Mouse (Mus musculus): ENCODE data around the gene Dact2. TPM values are rescaled to one million over a fixed set of nuclear protein-coding genes. Genes with fewer than 3 reads are reported as not detected.

Dact2 gene
- polyA plus RNA-seq, 1 experiment from 2014 or later, result 2.6 TPM

GRCm38 (mm10) chr17:14244195-14244965, 40.3 kb upstream of the Dact2 start:
- H3K27ac ChIP-seq (ENCODE audit: low read length), result peak overlapping the region; percentile 43; the same call in 1 of the 2 replicates
- WGBS, result 34% methylated on average over 11 of the region's 11 CpGs
- no peaks in the 10 kb centered on the region for H3K36me3 ChIP-seq (ENCODE audit: insufficient read depth, low read length)
- no peak overlapping the region for H3K4me2 ChIP-seq (replicated peaks; ENCODE audit: low read depth, low read length)
- H3K27me3 ChIP-seq (replicated peaks; ENCODE audit: insufficient read depth, low read length), result no peaks in the 10 kb centered on the region
- H3K9me3 ChIP-seq (ENCODE audit: low read length), result no peaks in the 10 kb centered on the region
- peak; percentile 67 for DNase-seq (ENCODE audit: low spot score)
- H3K9ac ChIP-seq (replicated peaks; ENCODE audit: low read depth), result no peak overlapping the region
- TF ChIP-seq EP300 (IDR thresholded peaks at IDR 0.05) (no peak), CTCF (IDR thresholded peaks at IDR 0.05) (no peak)
- ATAC-seq, result peak; percentile 76
- H3K4me1 ChIP-seq (ENCODE audit: insufficient read depth, low read depth, low read length), result no peaks in the 10 kb centered on the region
- H3K4me3 ChIP-seq (ENCODE audit: low read depth, low read length), result no peak overlapping the region

DNA sequence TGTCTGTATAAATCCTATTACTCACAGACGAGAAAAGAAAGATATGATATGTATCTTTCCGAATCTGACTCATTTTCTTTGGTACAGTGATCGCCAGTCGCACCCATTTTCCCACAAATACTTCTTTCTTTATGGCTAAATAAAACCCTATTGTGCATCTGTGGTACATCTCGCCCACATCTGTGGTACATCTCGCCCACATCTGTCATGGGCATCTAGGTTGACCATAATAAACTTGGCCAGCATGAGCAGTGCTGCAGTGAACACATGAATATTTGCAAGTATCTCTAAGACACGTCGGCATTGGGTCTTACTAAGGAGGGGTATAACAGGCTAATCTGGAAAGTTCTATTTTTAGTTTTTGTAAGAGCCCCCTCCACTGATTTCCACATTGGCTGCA, 38.5 kb upstream of the Dact2 start:
- TF ChIP-seq EP300 (IDR thresholded peaks at IDR 0.05) (no peak), CTCF (IDR thresholded peaks at IDR 0.05) (no peak)
- DNase-seq (ENCODE audit: low spot score), result no peak
- no peak overlapping the region for H3K9ac ChIP-seq (replicated peaks; ENCODE audit: low read depth)
- no peak for ATAC-seq
- no peak overlapping the region for H3K4me3 ChIP-seq (ENCODE audit: low read depth, low read length)
- no peaks in the 10 kb centered on the region for H3K4me1 ChIP-seq (ENCODE audit: insufficient read depth, low read depth, low read length)
- H3K36me3 ChIP-seq (ENCODE audit: insufficient read depth, low read length), result no peaks in the 10 kb centered on the region
- no peaks in the 10 kb centered on the region for H3K9me3 ChIP-seq (ENCODE audit: low read length)
- H3K4me2 ChIP-seq (replicated peaks; ENCODE audit: low read depth, low read length), result no peak overlapping the region
- H3K27ac ChIP-seq (ENCODE audit: low read length), result no peak overlapping the region
- 88% methylated on average over 8 of the region's 8 CpGs for WGBS
- no peaks in the 10 kb centered on the region for H3K27me3 ChIP-seq (replicated peaks; ENCODE audit: insufficient read depth, low read length)

DNA sequence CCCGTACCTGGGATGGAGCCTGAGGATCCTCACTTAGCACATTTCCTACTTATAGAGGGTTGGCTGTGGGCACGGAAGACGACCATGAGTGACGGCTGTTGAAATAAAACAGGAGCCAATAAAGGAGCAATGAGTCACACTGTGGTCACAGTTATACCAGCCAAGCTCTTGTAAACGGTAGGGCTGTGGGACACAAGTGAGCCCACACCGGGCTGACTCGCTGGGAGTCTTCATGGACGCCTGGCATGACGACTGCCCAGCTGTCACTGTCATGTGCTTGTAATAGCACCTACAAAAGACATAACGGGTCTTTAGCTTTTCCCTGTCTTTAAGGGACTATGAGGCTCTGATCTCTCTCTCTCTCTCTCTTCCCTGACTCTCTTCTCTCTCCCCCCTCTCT, 35.9 kb upstream of the Dact2 start:
- Histone ChIP-seq H3K9ac (replicated peaks; ENCODE audit: low read depth) (no peak overlapping the region), H3K9me3 (ENCODE audit: low read length) (no peaks in the 10 kb centered on the region), H3K27me3 (replicated peaks; ENCODE audit: insufficient read depth, low read length) (no peaks in the 10 kb centered on the region), H3K27ac (ENCODE audit: low read length) (no peak overlapping the region), H3K4me2 (replicated peaks; ENCODE audit: low read depth, low read length) (no peak overlapping the region), H3K36me3 (ENCODE audit: insufficient read depth, low read length) (no peaks in the 10 kb centered on the region), H3K4me3 (ENCODE audit: low read depth, low read length) (no peak overlapping the region), H3K4me1 (ENCODE audit: insufficient read depth, low read depth, low read length) (no peaks in the 10 kb centered on the region)
- no peak for ATAC-seq
- WGBS, result 60% methylated on average over 10 of the region's 10 CpGs
- DNase-seq (ENCODE audit: low spot score), result no peak
- TF ChIP-seq CTCF (IDR thresholded peaks at IDR 0.05), result no peak
- TF ChIP-seq EP300 (IDR thresholded peaks at IDR 0.05), result no peak

DNA sequence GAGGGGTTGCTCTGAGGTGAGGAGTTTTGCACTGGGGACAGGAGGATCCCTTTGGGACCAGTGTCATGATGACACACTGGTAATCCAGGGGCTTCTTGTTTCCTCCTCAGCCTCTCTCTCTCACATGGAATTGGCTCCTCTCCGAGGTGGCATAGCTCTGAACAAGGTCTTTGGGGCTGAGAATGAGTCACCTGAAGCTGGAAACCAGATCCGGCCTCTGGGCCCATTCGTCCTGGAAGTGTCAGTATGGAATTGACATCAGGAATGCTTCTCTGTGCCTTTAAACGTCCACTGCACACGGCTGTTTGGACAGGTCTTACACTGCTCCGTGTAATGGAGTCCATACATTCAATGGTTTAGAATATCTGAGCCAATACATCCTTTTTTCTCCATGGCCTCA, 33.0 kb upstream of the Dact2 start:
- Histone ChIP-seq H3K27ac (ENCODE audit: low read length) (no peak overlapping the region), H3K4me2 (replicated peaks; ENCODE audit: low read depth, low read length) (no peak overlapping the region), H3K9me3 (ENCODE audit: low read length) (no peaks in the 10 kb centered on the region), H3K9ac (replicated peaks; ENCODE audit: low read depth) (no peak overlapping the region), H3K36me3 (ENCODE audit: insufficient read depth, low read length) (no peaks in the 10 kb centered on the region), H3K4me1 (ENCODE audit: insufficient read depth, low read depth, low read length) (no peaks in the 10 kb centered on the region), H3K27me3 (replicated peaks; ENCODE audit: insufficient read depth, low read length) (no peaks in the 10 kb centered on the region), H3K4me3 (ENCODE audit: low read depth, low read length) (no peak overlapping the region)
- DNase-seq (ENCODE audit: low spot score) (no peak), ATAC-seq (no peak)
- TF ChIP-seq EP300 (IDR thresholded peaks at IDR 0.05), result no peak
- TF ChIP-seq CTCF (IDR thresholded peaks at IDR 0.05), result no peak
- WGBS, result 44% methylated on average over 6 of the region's 6 CpGs

DNA sequence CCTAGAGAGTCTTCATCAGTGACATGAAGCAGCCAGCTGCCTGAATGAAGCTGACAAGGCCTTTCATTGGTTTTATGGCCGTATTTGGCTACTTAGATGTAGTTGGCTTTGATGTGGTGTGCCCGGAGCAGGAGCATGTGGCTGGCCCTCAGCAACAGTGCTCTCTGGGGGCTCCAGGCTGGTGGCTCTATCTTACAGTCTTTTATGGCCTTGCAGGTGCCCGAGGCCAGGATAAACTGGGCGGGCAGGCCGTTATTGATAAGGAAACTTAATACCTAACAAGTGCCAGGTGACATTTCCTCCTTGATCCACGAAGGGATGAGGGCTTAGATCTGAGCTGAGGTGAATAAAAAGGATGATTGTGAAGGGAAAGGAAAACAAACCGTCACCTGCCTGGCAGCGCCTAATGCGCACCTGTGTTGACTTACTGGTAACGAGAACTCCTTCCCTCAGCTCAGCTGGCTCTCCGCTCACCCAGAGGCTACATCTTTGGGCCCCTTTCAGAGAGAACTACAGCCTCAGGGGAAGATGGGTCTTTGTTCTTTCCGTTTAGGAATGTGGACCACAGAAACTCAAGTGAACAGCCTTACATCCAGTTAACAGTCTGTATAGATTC, 30.8 kb upstream of the Dact2 start:
- Histone ChIP-seq H3K27ac (ENCODE audit: low read length) (no peak overlapping the region), H3K4me2 (replicated peaks; ENCODE audit: low read depth, low read length) (no peak overlapping the region), H3K27me3 (replicated peaks; ENCODE audit: insufficient read depth, low read length) (no peaks in the 10 kb centered on the region), H3K9ac (replicated peaks; ENCODE audit: low read depth) (no peak overlapping the region), H3K9me3 (ENCODE audit: low read length) (no peaks in the 10 kb centered on the region), H3K4me3 (ENCODE audit: low read depth, low read length) (no peak overlapping the region), H3K4me1 (ENCODE audit: insufficient read depth, low read depth, low read length) (no peaks in the 10 kb centered on the region), H3K36me3 (ENCODE audit: insufficient read depth, low read length) (no peaks in the 10 kb centered on the region)
- DNase-seq (ENCODE audit: low spot score) (no peak), ATAC-seq (no peak)
- WGBS, result 53% methylated on average over 12 of the region's 12 CpGs
- TF ChIP-seq CTCF (IDR thresholded peaks at IDR 0.05), result no peak
- TF ChIP-seq EP300 (IDR thresholded peaks at IDR 0.05), result no peak

- H3K36me3 ChIP-seq (ENCODE audit: insufficient read depth, low read length), result no peaks in the 10 kb centered on the region
- H3K4me3 ChIP-seq (ENCODE audit: low read depth, low read length), result no peak overlapping the region
- H3K9me3 ChIP-seq (ENCODE audit: low read length), result no peaks in the 10 kb centered on the region
- H3K4me2 ChIP-seq (replicated peaks; ENCODE audit: low read depth, low read length), result no peak overlapping the region
- TF ChIP-seq EP300 (IDR thresholded peaks at IDR 0.05) (no peak), CTCF (IDR thresholded peaks at IDR 0.05) (peak; percentile 66)
- ATAC-seq (no peak), DNase-seq (ENCODE audit: low spot score) (peak; percentile 46)
- 36% methylated on average over 4 of the region's 4 CpGs for WGBS
- no peaks in the 10 kb centered on the region for H3K4me1 ChIP-seq (ENCODE audit: insufficient read depth, low read depth, low read length)
- no peaks in the 10 kb centered on the region for H3K27me3 ChIP-seq (replicated peaks; ENCODE audit: insufficient read depth, low read length)
- no peak overlapping the region for H3K9ac ChIP-seq (replicated peaks; ENCODE audit: low read depth)
- no peak overlapping the region for H3K27ac ChIP-seq (ENCODE audit: low read length)
Measured at GRCm38 (mm10) chr17:14233658-14234057, 29.6 kb upstream of the Dact2 start.

All from lung, postnatal 0 days (tissue).